10 mouse cellular contexts compared by ENCODE assay signal in the genomic region with DNA sequence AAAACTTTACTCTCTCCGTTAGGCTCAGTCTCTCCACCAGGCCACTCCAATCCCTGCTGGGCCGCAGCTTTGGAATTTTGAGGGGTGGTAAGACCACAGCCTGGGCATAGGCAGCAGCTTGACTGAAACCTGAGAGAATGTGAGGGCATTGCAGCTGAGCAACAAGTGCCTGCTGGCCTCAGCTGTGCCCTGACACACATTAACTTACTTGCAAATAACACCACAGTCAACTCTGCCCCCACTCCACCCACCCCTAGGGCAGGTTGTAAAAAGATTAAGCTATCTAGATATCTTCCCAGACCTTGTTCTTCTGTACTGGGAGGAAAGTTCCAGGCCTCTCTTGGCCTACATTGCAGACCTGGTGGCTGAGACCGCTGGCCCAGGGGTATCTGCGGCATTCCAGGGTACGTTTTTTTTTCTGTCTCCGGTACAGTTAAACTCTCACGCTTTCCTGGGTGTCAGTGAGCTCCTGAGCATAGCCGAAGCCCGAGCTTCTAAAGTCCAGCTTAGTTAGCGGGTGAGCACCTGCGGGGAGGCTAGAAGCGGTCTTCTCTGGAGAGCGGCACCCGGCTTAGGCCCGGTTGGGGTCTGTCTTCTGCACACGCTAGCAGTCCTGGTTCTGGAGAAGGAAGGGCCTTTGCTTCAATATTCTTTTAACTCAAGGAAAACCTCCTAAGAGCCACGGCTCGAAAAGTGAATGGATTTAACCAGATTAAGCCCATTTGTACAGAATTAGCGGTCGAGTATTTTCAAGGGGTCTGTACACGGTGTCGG. TPM values are rescaled to one million over a fixed set of nuclear protein-coding genes. Genes with fewer than 3 reads are reported as not detected.
DNase-seq lines count a peak whose midpoint lies in the region; ATAC-seq and TF ChIP-seq lines count a peak whose summit lies in the region.
"Had no signal": no experiment of that assay in that cellular context is flagged by ENCODE, and none has a peak within 500 bp of the region (broad histone marks: within the 10 kb centered on the region; RNA-seq: fewer than 3 reads in every experiment).

No protein-coding gene starts in this region.

- DNase-seq in B cell, adult 2 months: peak; percentile 22 to 37
- DNase-seq in embryonic facial prominence, embryonic 10.5 days (ENCODE audit: low spot score): peak; percentile 51
- DNase-seq in hindbrain, postnatal 0 days (ENCODE audit: low spot score): peak; percentile 41
- peak; percentile 95 for DNase-seq in midbrain, embryonic 11.5 days (ENCODE audit: low spot score, missing footprints)
- no peak for DNase-seq in right cerebral cortex, postnatal 36 days (ENCODE audit: low spot score in 2 of 2)
- no peak for DNase-seq in lung, postnatal 36 days
- DNase-seq in c-Kit-positive CD71-positive TER-119-positive erythroid progenitor cells, embryonic 14.5 days (ENCODE audit: low spot score): no peak
- DNase-seq: right cerebral cortex, postnatal 14 days had no signal

- H3K36me3 ChIP-seq in embryonic facial prominence, embryonic 10.5 days (replicated peaks): no peaks in the 10 kb centered on the region
- no peaks in the 10 kb centered on the region for H3K36me3 ChIP-seq in hindbrain, postnatal 0 days (ENCODE audit: insufficient read depth, low read length)
- no peaks in the 10 kb centered on the region for H3K36me3 ChIP-seq in midbrain, embryonic 11.5 days (ENCODE audit: control insufficient read depth, insufficient read depth, low read length)
- H3K36me3 ChIP-seq: lung, embryonic 15.5 days had no signal

- H3K27me3 ChIP-seq in embryonic facial prominence, embryonic 10.5 days (replicated peaks; ENCODE audit: low read depth, poor library complexity, severe bottlenecking): peaks cover 99% of the 10 kb centered on the region
- peaks cover 19% of the 10 kb centered on the region; the same call in 1 of the 2 replicates for H3K27me3 ChIP-seq in hindbrain, postnatal 0 days (ENCODE audit: insufficient read depth, low read length)
- peaks cover 14% of the 10 kb centered on the region; the same call in 1 of the 2 replicates for H3K27me3 ChIP-seq in midbrain, embryonic 11.5 days (ENCODE audit: control insufficient read depth, insufficient read depth, low read length)

- H3K9me3 ChIP-seq in embryonic facial prominence, embryonic 10.5 days: no peaks in the 10 kb centered on the region
- H3K9me3 ChIP-seq in hindbrain, postnatal 0 days (ENCODE audit: low read length): no peaks in the 10 kb centered on the region
- no peaks in the 10 kb centered on the region for H3K9me3 ChIP-seq in midbrain, embryonic 11.5 days (ENCODE audit: control insufficient read depth, low read length)
- H3K9me3 ChIP-seq: lung, embryonic 15.5 days had no signal

- peak overlapping the region; percentile 54 for H3K9ac ChIP-seq in hindbrain, postnatal 0 days (replicated peaks; ENCODE audit: low read length)
- peak overlapping the region; percentile 94 for H3K9ac ChIP-seq in midbrain, embryonic 11.5 days (ENCODE audit: low read length)
- H3K9ac ChIP-seq: lung, embryonic 15.5 days had no signal

- no peak for TF ChIP-seq CTCF in hindbrain, postnatal 0 days (IDR thresholded peaks at IDR 0.05; ENCODE audit: low read depth)

- peaks cover 60% of the 10 kb centered on the region for H3K4me1 ChIP-seq in embryonic facial prominence, embryonic 10.5 days
- H3K4me1 ChIP-seq in hindbrain, postnatal 0 days (ENCODE audit: insufficient read depth, low read length): peaks cover 15% of the 10 kb centered on the region
- H3K4me1 ChIP-seq in midbrain, embryonic 11.5 days (ENCODE audit: control insufficient read depth, insufficient read depth, low read length): peaks cover 39% of the 10 kb centered on the region

- H3K4me2 ChIP-seq in hindbrain, postnatal 0 days (ENCODE audit: low read depth, low read length): peak overlapping the region; percentile 77
- H3K4me2 ChIP-seq in midbrain, embryonic 11.5 days: peak overlapping the region; percentile 90

- 2% methylated on average over 22 of the region's 22 CpGs for WGBS in embryonic facial prominence, embryonic 10.5 days
- 11% methylated on average over 22 of the region's 22 CpGs for WGBS in hindbrain, postnatal 0 days
- WGBS in midbrain, embryonic 11.5 days: under 1% methylated on average over 22 of the region's 22 CpGs

- H3K27ac ChIP-seq in embryonic facial prominence, embryonic 10.5 days (replicated peaks): peak overlapping the region; percentile 81; the same call in 1 of the 2 replicates
- H3K27ac ChIP-seq in hindbrain, postnatal 0 days: peak overlapping the region; percentile 84
- peak overlapping the region; percentile 99 for H3K27ac ChIP-seq in midbrain, embryonic 11.5 days (ENCODE audit: low read depth, low read length)
- H3K27ac ChIP-seq: lung, embryonic 15.5 days had no signal

- ATAC-seq in hindbrain, postnatal 0 days: no peak
- no peak for ATAC-seq in midbrain, embryonic 11.5 days (ENCODE audit: low FRiP score)
- ATAC-seq in monocyte, adult 5-6 weeks (replicated peaks; ENCODE audit: insufficient number of reproducible peaks, low FRiP score, low TSS enrichment, poor library complexity, severe bottlenecking): no peak

- H3K4me3 ChIP-seq in embryonic facial prominence, embryonic 10.5 days: peak overlapping the region; percentile 59
- H3K4me3 ChIP-seq in hindbrain, postnatal 0 days (ENCODE audit: low read length): peak overlapping the region; percentile 49
- H3K4me3 ChIP-seq in midbrain, embryonic 11.5 days (ENCODE audit: low read depth, low read length): peak overlapping the region; percentile 79

RNA-seq across cellular contexts. Expression of a gene that starts 1.8 kb away (rescaled TPM):
- polyA plus RNA-seq in embryonic facial prominence, embryonic 10.5 days (2016; fragmentation: Nextera tagmentation; extraction: Ambion mirVana): 3.8 and 15.5 TPM in 2 replicates
- 16.7 and 21.5 TPM in 2 replicates for total RNA-seq in hindbrain, postnatal 0 days (2014; rRNA removed)
- 16.1 and 17.1 TPM in 2 replicates for polyA plus RNA-seq in hindbrain, postnatal 0 days (2015; fragmentation: Nextera tagmentation; extraction: Ambion mirVana)
- polyA plus RNA-seq in midbrain, embryonic 11.5 days (2014; fragmentation: Nextera tagmentation; extraction: Ambion mirVana): 64.7 and 68.0 TPM in 2 replicates
- not detected in 3 replicates for total RNA-seq in monocyte, adult 5-6 weeks (2017)
- polyA plus RNA-seq: lung, embryonic 15.5 days had no signal

Comparison
In these comparisons a context has a peak if more than half of its experiments do, and no peak if none do; other contexts are left out.
1. DNase-seq: peak in B cell, adult 2 months (2 of 2), embryonic facial prominence, embryonic 10.5 days (single experiment), hindbrain, postnatal 0 days (single experiment) and midbrain, embryonic 11.5 days (single experiment); none in right cerebral cortex, postnatal 36 days (0 of 2), lung, postnatal 36 days (single experiment) and c-Kit-positive CD71-positive TER-119-positive erythroid progenitor cells, embryonic 14.5 days (single experiment).
2. Peak in every context shown above with its lines, with median percentiles within 50 percentile points of each other: H3K27ac ChIP-seq and H3K4me3 ChIP-seq.